Mouse (Mus musculus) liver, adult 2 months (tissue): Measurements from ENCODE around the gene Cux2. TPM values are rescaled to one million over a fixed set of nuclear protein-coding genes. Genes with fewer than 3 reads are reported as not detected.

Source experiments
- DNase-seq: peaks from one replicate; pipeline ENCODE4 v3.0.0-alpha.2; 2011; ENCODE audit warnings: low read depth, low spot score; ENCODE audit errors: extremely low read depth
- H3K27ac ChIP-seq: fragments of 200-500 bp; replicated peaks from 2 replicates; pipeline ENCODE4 v1.5.1; 2012; ENCODE audit warnings: low read depth, mild to moderate bottlenecking, control low read depth, inconsistent platforms, low read length; ENCODE audit not compliant: insufficient read depth
- H3K27me3 ChIP-seq: fragments of 200-500 bp; 2 replicates; pipeline ENCODE4 v1.6.1; 2012; ENCODE audit warnings: mild to moderate bottlenecking, moderate library complexity, low read length, inconsistent platforms; ENCODE audit not compliant: control insufficient read depth, insufficient read depth
- H3K36me3 ChIP-seq: fragments of 200-500 bp; 2 replicates; pipeline ENCODE4 v1.6.1; 2012; ENCODE audit warnings: low read length, inconsistent platforms; ENCODE audit not compliant: control insufficient read depth, insufficient read depth
- H3K4me1 ChIP-seq: fragments of 200-500 bp; 2 replicates; pipeline ENCODE4 v1.6.1; 2011; ENCODE audit warnings: low read length; ENCODE audit not compliant: control insufficient read depth, insufficient read depth
- H3K4me3 ChIP-seq: fragments of 200-500 bp; 2 replicates; pipeline ENCODE4 v1.5.1; 2011; ENCODE audit warnings: low read depth, mild to moderate bottlenecking, control low read depth, low read length, moderate library complexity; ENCODE audit not compliant: insufficient read depth
- H3K79me2 ChIP-seq: fragments of 200-500 bp; 2 replicates; pipeline ENCODE4 v1.6.1; 2012; ENCODE audit warnings: inconsistent platforms, mild to moderate bottlenecking, low read length, moderate library complexity; ENCODE audit not compliant: control insufficient read depth, insufficient read depth
- H3K9ac ChIP-seq: fragments of 200-500 bp; 2 replicates; pipeline ENCODE4 v1.6.1; 2012; ENCODE audit warnings: low read depth, mild to moderate bottlenecking, control low read depth, inconsistent platforms, low read length
- CTCF ChIP-seq: fragments of 200-500 bp; IDR thresholded peaks from 2 replicates; pipeline ENCODE4 v1.5.1; 2011; ENCODE audit warnings: low read depth, low read length, control low read depth
- POLR2A ChIP-seq: fragments of 200-500 bp; IDR thresholded peaks from 2 replicates; pipeline ENCODE4 v1.6.1; 2011; ENCODE audit warnings: low read length, control low read depth; ENCODE audit not compliant: insufficient read depth; ENCODE audit errors: extremely low read depth
- WGBS: fragments of 180-500 bp; shearing (Covaris S2); methylation state at CpG from one replicate; pipeline ENCODE4 v1.1.7; 2018; 5-methylcytosine and 5-hydroxymethylcytosine counted together
- polyA plus RNA-seq: library from polyadenylated mRNA; depleted of rRNA; stranded (reverse); fragments of >200 nt; gene quantifications from 2 replicates; pipeline ENCODE4 v1.2.3, GENCODE M21; 2012; rRNA removed
- total RNA-seq: library from RNA; depleted of rRNA; stranded (reverse); fragments of >200 nt; gene quantifications from 2 replicates; pipeline ENCODE4 v1.2.3, GENCODE M21; 2014; rRNA removed

Gene Cux2
- total and polyA plus RNA-seq, 2 experiments = 4.1 to 11.6 TPM

GRCm38 (mm10) chr5:121809667-121810224 lies 240.2 kb downstream of the Cux2 start:
- no peaks in the 10 kb centered on the region for H3K79me2 ChIP-seq
- H3K4me3 ChIP-seq = no peak overlapping the region
- no peaks in the 10 kb centered on the region for H3K27me3 ChIP-seq
- peaks cover 35% of the 10 kb centered on the region for H3K36me3 ChIP-seq
- TF ChIP-seq POLR2A = no peak
- no peak for TF ChIP-seq CTCF
- no peaks in the 10 kb centered on the region; the same call in 1 of the 2 replicates for H3K4me1 ChIP-seq
- no peak overlapping the region for H3K27ac ChIP-seq
- DNase-seq = no peak
- 26% methylated on average over 5 of the region's 5 CpGs for WGBS
- no peak overlapping the region for H3K9ac ChIP-seq

- Histone ChIP-seq H3K4me3 (no peak overlapping the region), H3K27me3 (no peaks in the 10 kb centered on the region), H3K79me2 (no peaks in the 10 kb centered on the region), H3K27ac (no peak overlapping the region), H3K9ac (no peak overlapping the region), H3K4me1 (no peaks in the 10 kb centered on the region), H3K36me3 (peaks cover 44% of the 10 kb centered on the region)
- TF ChIP-seq CTCF (no peak), POLR2A (no peak)
- DNase-seq = no peak
- WGBS = 92% methylated on average over 2 of the region's 2 CpGs
These were observed 241.7 kb downstream of the Cux2 start for GRCm38 (mm10) chr5:121808202-121808601.

GRCm38 (mm10) chr5:121807186-121807585 lies 242.7 kb downstream of the Cux2 start:
- no peak overlapping the region for H3K27ac ChIP-seq
- H3K36me3 ChIP-seq = peaks cover 49% of the 10 kb centered on the region
- H3K79me2 ChIP-seq = peaks cover 5% of the 10 kb centered on the region; the same call in 1 of the 2 replicates
- no peaks in the 10 kb centered on the region for H3K4me1 ChIP-seq
- WGBS = 85% methylated on average over 3 of the region's 3 CpGs
- no peak for DNase-seq
- no peak overlapping the region for H3K9ac ChIP-seq
- H3K4me3 ChIP-seq = no peak overlapping the region
- TF ChIP-seq CTCF = no peak
- TF ChIP-seq POLR2A = no peak
- H3K27me3 ChIP-seq = no peaks in the 10 kb centered on the region

Other genes with a start within 250 kb of the Cux2 start
- 7.0 and 8.7 TPM in 2 replicates for gene Sh2b3, start 212.5 kb downstream of the Cux2 start, total RNA-seq
- gene Sh2b3, start 212.5 kb downstream of the Cux2 start, polyA plus RNA-seq = 11.1 and 14.2 TPM in 2 replicates
- 7.1 and 7.4 TPM in 2 replicates for gene Pheta1, start 201.1 kb downstream of the Cux2 start, total RNA-seq
- gene Pheta1, start 201.1 kb downstream of the Cux2 start, polyA plus RNA-seq = 11.6 and 12.0 TPM in 2 replicates
- 0.74 and 3.9 TPM in 2 replicates for gene Myl2, start 50.8 kb upstream of the Cux2 start, total RNA-seq
- not detected in 2 replicates for gene Myl2, start 50.8 kb upstream of the Cux2 start, polyA plus RNA-seq
- not detected in 2 replicates for gene Ccdc63, start 90.7 kb upstream of the Cux2 start, total RNA-seq
- not detected in 2 replicates for gene Ccdc63, start 90.7 kb upstream of the Cux2 start, polyA plus RNA-seq
- 100 TPM in 2 replicates for gene Ppp1cc, start 108.2 kb upstream of the Cux2 start, total RNA-seq
- gene Ppp1cc, start 108.2 kb upstream of the Cux2 start, polyA plus RNA-seq = 34.9 and 36.4 TPM in 2 replicates
- 1.5 and 3.0 TPM in 2 replicates for gene Hvcn1, start 156.7 kb upstream of the Cux2 start, total RNA-seq
- gene Hvcn1, start 156.7 kb upstream of the Cux2 start, polyA plus RNA-seq = 0.82 and 1.7 TPM in 2 replicates
- 1.6 and 1.9 TPM in 2 replicates for gene Tctn1, start 214.4 kb upstream of the Cux2 start, total RNA-seq
- gene Tctn1, start 214.4 kb upstream of the Cux2 start, polyA plus RNA-seq = 3.5 and 5.9 TPM in 2 replicates
- 16.3 and 17.6 TPM in 2 replicates for gene Pptc7, start 234.3 kb upstream of the Cux2 start, total RNA-seq
- 8.7 and 9.5 TPM in 2 replicates for gene Pptc7, start 234.3 kb upstream of the Cux2 start, polyA plus RNA-seq